Mouse (Mus musculus): ENCODE data around the gene Gtf2ird1. TPM values are rescaled to one million over a fixed set of nuclear protein-coding genes. Genes with fewer than 3 reads are reported as not detected.
"Not testable (repeated sequence)": the region's sequence is repeated elsewhere in the genome, so short reads cannot be mapped to it uniquely, and the experiment has no call there.

Gene Gtf2ird1
- polyA plus RNA-seq, 1 experiment from 2014 or later = 85.9 TPM

DNA sequence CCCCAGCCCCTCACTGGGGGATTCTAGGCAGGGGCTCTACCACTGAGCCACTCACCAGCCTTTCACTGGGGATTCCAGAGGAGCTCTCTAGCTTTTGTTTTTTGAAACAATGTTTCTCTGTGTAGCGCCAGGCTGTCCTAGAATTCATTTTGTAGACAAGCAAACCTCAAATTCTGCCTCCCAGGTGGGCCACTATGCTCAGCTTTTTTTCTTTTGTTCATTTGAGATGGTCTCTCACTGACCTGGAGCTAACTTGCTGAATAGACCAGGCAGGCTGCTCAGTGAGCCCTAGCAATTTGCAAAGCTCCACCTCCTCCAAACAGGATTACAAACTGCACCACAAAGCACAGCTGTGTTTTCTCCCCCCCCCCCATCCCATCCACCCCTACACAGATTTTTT, 81.3 kb downstream of the Gtf2ird1 start:
- H3K4me2 ChIP-seq (ENCODE audit: low read length) = no peak overlapping the region
- H3K36me3 ChIP-seq (ENCODE audit: control insufficient read depth, insufficient read depth, low read length) = peaks cover 70% of the 10 kb centered on the region
- DNase-seq (ENCODE audit: low spot score) (no peak), ATAC-seq (replicated peaks; ENCODE audit: low FRiP score, low TSS enrichment, low read depth) (no peak)
- H3K9ac ChIP-seq (ENCODE audit: low read length) = no peak overlapping the region
- H3K4me1 ChIP-seq (replicated peaks; ENCODE audit: control insufficient read depth, insufficient read depth, low read length) = no peaks in the 10 kb centered on the region
- no peak overlapping the region for H3K27ac ChIP-seq (ENCODE audit: low read depth)
- 88% methylated on average over 1 of the region's 1 CpGs for WGBS
- H3K4me3 ChIP-seq (ENCODE audit: low read depth, low read length) = no peak overlapping the region
- no peaks in the 10 kb centered on the region for H3K9me3 ChIP-seq (ENCODE audit: control insufficient read depth, low read length)
- H3K27me3 ChIP-seq (replicated peaks; ENCODE audit: control insufficient read depth, insufficient read depth, low read length) = no peaks in the 10 kb centered on the region

DNA sequence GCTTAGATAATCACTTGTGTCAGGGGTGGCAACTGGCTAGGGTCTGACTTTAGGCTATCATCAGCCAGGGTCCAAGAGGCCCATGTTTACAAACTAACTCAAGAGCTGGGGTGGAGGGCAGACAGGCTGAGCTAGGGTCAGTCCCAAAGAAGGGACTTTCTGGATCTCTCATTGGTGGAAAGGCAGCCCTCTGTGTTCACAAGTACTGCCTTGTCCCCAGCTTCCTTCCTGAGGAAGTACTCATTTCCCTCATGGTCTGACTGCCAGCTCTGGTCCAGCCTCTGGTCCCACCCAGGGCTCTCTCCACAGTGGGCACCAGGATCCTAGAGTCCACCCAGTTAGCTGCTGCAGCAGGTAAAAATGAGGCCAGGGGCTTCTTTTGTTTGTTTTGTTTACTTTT, 82.0 kb downstream of the Gtf2ird1 start:
- no peak for DNase-seq (ENCODE audit: low spot score)
- H3K36me3 ChIP-seq (ENCODE audit: control insufficient read depth, insufficient read depth, low read length) = peaks cover 70% of the 10 kb centered on the region

DNA sequence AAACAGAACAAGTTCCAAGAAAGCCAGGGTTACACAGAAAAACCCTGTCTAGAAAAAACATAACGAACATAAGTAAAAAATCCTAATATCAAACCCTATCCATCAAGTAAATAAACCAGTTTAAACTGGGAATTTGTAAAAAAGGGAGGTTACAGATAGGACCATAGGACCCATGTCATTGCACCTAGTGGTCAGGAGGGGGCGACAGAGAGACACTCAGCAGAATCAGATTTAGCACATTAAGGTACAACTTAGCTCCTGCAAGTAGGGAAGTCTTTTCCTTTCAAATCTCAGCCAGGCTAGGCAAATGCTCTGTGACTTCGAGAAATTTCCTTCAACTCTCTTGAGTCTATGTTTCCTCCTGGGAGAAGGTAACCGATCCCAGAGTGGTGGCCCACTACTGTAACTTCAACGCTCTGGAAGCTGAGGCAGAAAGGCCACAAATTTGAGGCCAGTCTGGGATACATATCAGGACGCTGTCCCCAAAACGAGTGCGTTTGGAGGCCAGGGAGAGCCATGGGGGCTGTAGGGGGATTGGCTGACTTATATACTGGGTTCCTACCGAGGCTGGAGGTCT, 82.5 kb downstream of the Gtf2ird1 start:
- no peak overlapping the region for H3K4me2 ChIP-seq (ENCODE audit: low read length)
- no peaks in the 10 kb centered on the region for H3K27me3 ChIP-seq (replicated peaks; ENCODE audit: control insufficient read depth, insufficient read depth, low read length)
- H3K27ac ChIP-seq (ENCODE audit: low read depth) = peak overlapping the region; percentile 61
- peaks cover 70% of the 10 kb centered on the region for H3K36me3 ChIP-seq (ENCODE audit: control insufficient read depth, insufficient read depth, low read length)
- no peaks in the 10 kb centered on the region for H3K4me1 ChIP-seq (replicated peaks; ENCODE audit: control insufficient read depth, insufficient read depth, low read length)
- H3K9ac ChIP-seq (ENCODE audit: low read length) = no peak overlapping the region
- ATAC-seq (replicated peaks; ENCODE audit: low FRiP score, low TSS enrichment, low read depth) (no peak), DNase-seq (ENCODE audit: low spot score) (no peak)
- H3K9me3 ChIP-seq (ENCODE audit: control insufficient read depth, low read length) = no peaks in the 10 kb centered on the region
- H3K4me3 ChIP-seq (ENCODE audit: low read depth, low read length) = no peak overlapping the region
- 71% methylated on average over 9 of the region's 9 CpGs for WGBS

More for the DNA sequence above, 82.0 kb downstream of the Gtf2ird1 start:
- H3K4me2 ChIP-seq (ENCODE audit: low read length) = no peak overlapping the region
- ATAC-seq (replicated peaks; ENCODE audit: low FRiP score, low TSS enrichment, low read depth) = peak; percentile 12; the same call in 1 of the 2 replicates
- H3K27ac ChIP-seq (ENCODE audit: low read depth) = peak overlapping the region; percentile 61
- H3K4me3 ChIP-seq (ENCODE audit: low read depth, low read length) = no peak overlapping the region
- no peaks in the 10 kb centered on the region for H3K9me3 ChIP-seq (ENCODE audit: control insufficient read depth, low read length)
- no peaks in the 10 kb centered on the region for H3K27me3 ChIP-seq (replicated peaks; ENCODE audit: control insufficient read depth, insufficient read depth, low read length)
- H3K9ac ChIP-seq (ENCODE audit: low read length) = no peak overlapping the region
- no peaks in the 10 kb centered on the region for H3K4me1 ChIP-seq (replicated peaks; ENCODE audit: control insufficient read depth, insufficient read depth, low read length)

DNA sequence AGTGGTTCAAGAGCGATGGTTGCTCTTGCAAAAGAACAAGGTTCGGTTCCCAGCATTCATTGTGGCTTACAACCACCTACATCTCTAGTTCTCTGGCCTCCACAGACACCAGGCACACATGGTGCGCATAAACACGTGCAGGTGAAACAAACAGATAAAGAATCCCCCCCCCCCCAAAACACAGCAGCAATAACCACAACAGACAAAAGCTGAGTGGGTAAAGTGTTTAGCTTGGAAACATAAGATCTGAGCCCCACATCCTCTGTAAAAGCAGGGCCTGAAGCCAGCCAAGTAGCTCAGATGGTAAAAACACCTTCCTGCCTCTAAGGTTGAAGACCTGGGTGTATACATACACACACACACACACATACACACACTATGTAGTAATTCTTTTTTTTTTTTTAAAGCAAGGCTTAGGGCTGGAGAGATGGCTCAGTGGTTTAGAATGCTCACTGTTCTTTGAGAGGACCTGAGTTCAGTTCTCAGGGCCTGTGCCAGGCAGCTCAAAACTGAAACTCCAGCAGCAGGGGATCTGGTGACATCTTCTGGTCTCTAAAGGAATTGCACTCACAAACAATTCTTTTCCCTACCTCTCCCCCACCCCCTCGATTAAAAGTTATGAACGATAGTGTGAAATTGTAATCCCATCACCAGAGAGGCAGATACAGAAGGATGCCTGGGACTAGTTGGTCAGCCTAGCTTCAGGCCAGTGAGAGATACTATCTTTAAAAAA, 83.4 kb downstream of the Gtf2ird1 start:
- no peak for ATAC-seq (replicated peaks; ENCODE audit: low FRiP score, low TSS enrichment, low read depth)
- Histone ChIP-seq H3K4me3 (ENCODE audit: low read depth, low read length) (no peak overlapping the region), H3K4me1 (replicated peaks; ENCODE audit: control insufficient read depth, insufficient read depth, low read length) (no peaks in the 10 kb centered on the region), H3K9me3 (ENCODE audit: control insufficient read depth, low read length) (no peaks in the 10 kb centered on the region), H3K36me3 (ENCODE audit: control insufficient read depth, insufficient read depth, low read length) (peaks cover 77% of the 10 kb centered on the region), H3K4me2 (ENCODE audit: low read length) (no peak overlapping the region), H3K9ac (ENCODE audit: low read length) (no peak overlapping the region), H3K27me3 (replicated peaks; ENCODE audit: control insufficient read depth, insufficient read depth, low read length) (no peaks in the 10 kb centered on the region), H3K27ac (ENCODE audit: low read depth) (no peak overlapping the region)
- 95% methylated on average over 6 of the region's 6 CpGs for WGBS
- no peak for DNase-seq (ENCODE audit: low spot score)

DNA sequence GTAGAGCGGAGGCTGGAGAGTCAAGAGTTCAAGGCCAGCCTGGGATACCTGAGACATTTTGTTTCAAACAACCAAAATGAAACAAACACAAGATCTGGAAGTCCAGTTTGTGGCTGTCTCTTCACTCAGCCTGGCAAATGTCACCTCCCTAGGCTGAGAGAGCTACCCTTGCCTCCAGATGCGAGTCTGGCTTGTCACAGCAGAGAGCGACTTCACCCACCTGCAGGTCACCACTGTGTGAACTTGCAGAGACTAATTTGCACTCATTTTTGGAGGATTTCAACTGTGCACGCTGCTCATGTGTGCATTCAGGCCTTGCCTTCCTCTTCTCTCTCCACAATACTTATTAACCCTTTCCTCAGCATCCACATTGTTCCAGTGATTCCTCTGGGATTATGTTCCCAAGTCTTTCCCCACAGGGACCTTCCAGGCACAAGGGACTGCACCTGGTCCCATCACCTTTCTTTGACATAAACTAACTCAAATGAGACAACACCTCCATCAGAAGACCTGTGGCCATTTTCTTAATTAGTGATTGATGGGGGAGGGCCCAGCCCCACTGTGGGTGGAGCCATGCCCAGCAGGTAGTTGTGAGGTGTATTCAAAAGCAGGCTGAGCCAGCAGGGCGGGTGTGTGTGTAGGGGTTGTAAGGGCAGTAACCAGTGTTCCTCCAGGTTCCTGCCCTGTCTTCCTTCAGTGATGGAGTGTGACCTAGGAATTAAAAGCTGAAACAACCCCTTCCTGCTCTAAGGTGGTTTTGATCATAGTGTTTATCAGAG, 84.8 kb downstream of the Gtf2ird1 start:
- H3K36me3 ChIP-seq (ENCODE audit: control insufficient read depth, insufficient read depth, low read length) = peaks cover 76% of the 10 kb centered on the region

DNA sequence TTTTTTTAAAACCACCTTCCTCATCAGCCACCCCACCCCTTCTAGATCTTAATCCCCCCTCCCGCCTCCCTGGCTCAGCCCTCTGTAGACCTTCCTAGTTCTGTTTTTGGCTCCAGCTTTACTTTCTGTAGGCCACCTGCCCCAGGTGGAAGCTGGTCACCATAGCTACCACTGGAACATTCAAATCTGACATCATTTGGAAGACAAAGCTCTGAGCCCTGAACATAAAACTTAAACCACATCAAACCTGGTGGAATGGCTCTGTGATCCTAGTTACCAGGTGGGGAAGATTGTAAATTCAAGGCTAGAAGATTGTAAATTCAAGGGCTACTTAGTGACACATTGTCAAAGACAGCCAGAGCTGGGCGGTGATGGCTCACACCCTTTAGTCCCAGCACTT, 85.7 kb downstream of the Gtf2ird1 start:
- Histone ChIP-seq H3K4me2 (ENCODE audit: low read length) (no peak overlapping the region), H3K36me3 (ENCODE audit: control insufficient read depth, insufficient read depth, low read length) (peaks cover 73% of the 10 kb centered on the region), H3K9me3 (ENCODE audit: control insufficient read depth, low read length) (no peaks in the 10 kb centered on the region), H3K27ac (ENCODE audit: low read depth) (no peak overlapping the region), H3K4me1 (replicated peaks; ENCODE audit: control insufficient read depth, insufficient read depth, low read length) (no peaks in the 10 kb centered on the region), H3K27me3 (replicated peaks; ENCODE audit: control insufficient read depth, insufficient read depth, low read length) (no peaks in the 10 kb centered on the region), H3K4me3 (ENCODE audit: low read depth, low read length) (no peak overlapping the region), H3K9ac (ENCODE audit: low read length) (no peak overlapping the region)
- 93% methylated on average over 2 of the region's 2 CpGs for WGBS
- ATAC-seq (replicated peaks; ENCODE audit: low FRiP score, low TSS enrichment, low read depth) (no peak), DNase-seq (ENCODE audit: low spot score) (no peak)

More for the DNA sequence above, 84.8 kb downstream of the Gtf2ird1 start:
- Histone ChIP-seq H3K4me1 (replicated peaks; ENCODE audit: control insufficient read depth, insufficient read depth, low read length) (no peaks in the 10 kb centered on the region), H3K27ac (ENCODE audit: low read depth) (no peak overlapping the region), H3K4me2 (ENCODE audit: low read length) (no peak overlapping the region), H3K9ac (ENCODE audit: low read length) (no peak overlapping the region), H3K4me3 (ENCODE audit: low read depth, low read length) (no peak overlapping the region), H3K9me3 (ENCODE audit: control insufficient read depth, low read length) (no peaks in the 10 kb centered on the region), H3K27me3 (replicated peaks; ENCODE audit: control insufficient read depth, insufficient read depth, low read length) (no peaks in the 10 kb centered on the region)
- no peak for ATAC-seq (replicated peaks; ENCODE audit: low FRiP score, low TSS enrichment, low read depth)
- WGBS = 81% methylated on average over 5 of the region's 5 CpGs
- no peak for DNase-seq (ENCODE audit: low spot score)

DNA sequence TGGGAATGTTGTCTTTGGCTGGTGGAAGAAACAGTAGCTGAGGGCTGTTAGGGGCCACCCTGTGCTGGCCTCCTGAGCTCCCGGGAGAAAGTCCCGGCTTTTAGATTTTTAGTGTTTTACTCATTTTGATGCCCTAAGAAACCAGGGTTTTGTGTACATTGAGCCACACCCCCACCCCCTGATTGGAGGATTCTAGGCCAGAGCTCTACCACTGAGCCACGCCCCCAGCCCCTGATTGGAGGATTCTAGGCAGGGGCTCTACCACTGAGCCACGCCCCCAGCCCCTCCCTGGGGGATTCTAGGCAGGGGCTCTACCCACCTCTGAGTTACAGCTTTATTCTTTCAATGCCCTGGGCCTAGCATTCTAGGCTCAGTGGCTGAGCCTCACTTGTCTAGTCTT, 97.4 kb downstream of the Gtf2ird1 start:
- Histone ChIP-seq H3K9me3 (ENCODE audit: control insufficient read depth, low read length) (no peaks in the 10 kb centered on the region), H3K4me3 (ENCODE audit: low read depth, low read length) (no peak overlapping the region), H3K4me1 (replicated peaks; ENCODE audit: control insufficient read depth, insufficient read depth, low read length) (no peaks in the 10 kb centered on the region), H3K27me3 (replicated peaks; ENCODE audit: control insufficient read depth, insufficient read depth, low read length) (no peaks in the 10 kb centered on the region), H3K9ac (ENCODE audit: low read length) (no peak overlapping the region), H3K4me2 (ENCODE audit: low read length) (no peak overlapping the region), H3K27ac (ENCODE audit: low read depth) (no peak overlapping the region), H3K36me3 (ENCODE audit: control insufficient read depth, insufficient read depth, low read length) (peaks cover 60% of the 10 kb centered on the region)
- no peak for ATAC-seq (replicated peaks; ENCODE audit: low FRiP score, low TSS enrichment, low read depth)
- DNase-seq (ENCODE audit: low spot score) = no peak
- WGBS = 86% methylated on average over 4 of the region's 4 CpGs

DNA sequence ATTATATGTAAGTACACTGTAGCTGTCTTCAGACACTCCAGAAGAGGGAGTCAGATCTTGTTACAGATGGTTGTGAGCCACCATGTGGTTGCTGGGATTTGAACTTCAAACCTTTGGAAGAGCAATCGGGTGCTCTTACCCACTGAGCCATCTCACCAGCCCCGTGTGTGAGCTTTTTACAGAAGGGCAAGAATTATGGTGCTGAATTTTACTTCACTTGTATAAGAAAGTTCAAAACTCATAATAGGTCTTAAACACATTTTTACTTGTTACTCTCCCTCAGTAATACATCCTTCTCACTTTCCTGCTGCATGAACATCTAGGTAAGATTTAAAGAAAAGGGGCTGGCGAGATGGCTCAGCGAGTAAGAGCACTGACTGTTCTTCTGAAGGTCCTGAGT, 101.1 kb downstream of the Gtf2ird1 start:
- 91% methylated on average over 4 of the region's 4 CpGs for WGBS
- H3K27ac ChIP-seq (ENCODE audit: low read depth); H3K4me3 ChIP-seq (ENCODE audit: low read depth, low read length); H3K4me1 ChIP-seq (replicated peaks; ENCODE audit: control insufficient read depth, insufficient read depth, low read length); DNase-seq (ENCODE audit: low spot score); ATAC-seq (replicated peaks; ENCODE audit: low FRiP score, low TSS enrichment, low read depth); H3K27me3 ChIP-seq (replicated peaks; ENCODE audit: control insufficient read depth, insufficient read depth, low read length); H3K9me3 ChIP-seq (ENCODE audit: control insufficient read depth, low read length); H3K4me2 ChIP-seq (ENCODE audit: low read length); H3K9ac ChIP-seq (ENCODE audit: low read length): not testable (repeated sequence)
- peaks cover 30% of the 10 kb centered on the region for H3K36me3 ChIP-seq (ENCODE audit: control insufficient read depth, insufficient read depth, low read length)
